Mouse (Mus musculus) heart, adult 9 months (tissue): Measurements from ENCODE around the gene Anpep.

ENCODE experiments used
- DNase-seq, 2 experiments: peaks; one replicate each; pipeline ENCODE4 v3.0.0; 2022; ENCODE audit warnings: low spot score in 2 of 2

Gene Anpep

DNA sequence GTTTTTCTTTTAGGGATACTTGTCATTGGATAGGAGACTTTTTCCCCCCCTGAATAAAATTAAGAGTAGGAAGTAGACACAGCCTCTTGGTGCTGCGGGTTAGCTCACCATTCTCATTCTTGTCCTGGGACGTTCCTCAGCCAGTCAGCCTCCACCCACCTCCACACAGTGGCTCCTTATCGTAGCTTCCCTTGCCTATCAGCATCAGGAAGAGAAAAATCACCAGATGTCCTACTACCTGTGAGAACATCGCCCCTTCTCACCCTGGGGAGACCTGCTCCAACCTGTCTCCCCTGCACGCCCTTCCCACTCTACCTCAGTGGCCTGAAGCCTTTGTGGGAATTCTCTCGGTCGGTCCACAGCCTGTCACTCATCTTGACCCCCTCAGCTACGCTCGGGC, at the start of gene Anpep:
Gene Anpep (minus strand): TSS at position 249 of the 400 bp plus-strand sequence.
- no peak for DNase-seq

DNA sequence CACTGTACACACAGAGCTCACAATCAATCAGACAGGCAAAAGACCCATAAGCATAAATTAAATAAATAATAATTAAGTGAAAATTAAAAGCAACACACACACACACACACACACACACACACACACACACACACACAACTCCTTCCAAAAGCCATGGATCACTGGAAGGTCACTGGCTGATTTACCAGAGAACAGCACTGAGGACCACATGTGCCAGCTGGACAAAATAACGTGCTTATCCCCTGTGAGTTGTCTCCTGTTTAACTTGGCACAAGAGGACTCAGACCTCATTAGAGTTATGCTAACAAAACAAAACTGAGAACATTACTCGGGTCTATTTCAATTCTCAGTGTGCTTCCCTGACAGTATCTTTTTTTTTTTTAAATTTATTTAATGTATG, 46.5 kb upstream of the Anpep start:
- DNase-seq, result peak; percentile 67 to 73

DNA sequence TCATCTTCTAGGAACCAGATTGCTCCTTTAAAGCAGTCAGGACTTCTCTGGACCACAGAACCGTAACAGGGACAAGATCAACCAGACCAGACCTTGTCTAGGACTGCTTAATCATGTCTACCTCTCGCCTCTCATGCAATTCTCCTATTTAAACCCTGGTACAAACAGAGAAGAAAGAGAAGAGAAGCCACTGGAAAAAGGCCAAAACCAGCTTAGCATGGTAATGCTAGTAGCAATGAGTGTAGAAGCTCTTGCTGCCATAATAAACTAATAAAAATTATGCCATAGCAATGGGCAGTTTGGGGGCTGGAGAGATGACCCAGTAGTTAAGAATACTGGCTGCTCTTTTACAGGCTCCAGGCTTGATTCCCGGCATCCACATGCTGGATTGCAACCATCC, 46.1 kb upstream of the Anpep start:
- DNase-seq, result no peak

DNA sequence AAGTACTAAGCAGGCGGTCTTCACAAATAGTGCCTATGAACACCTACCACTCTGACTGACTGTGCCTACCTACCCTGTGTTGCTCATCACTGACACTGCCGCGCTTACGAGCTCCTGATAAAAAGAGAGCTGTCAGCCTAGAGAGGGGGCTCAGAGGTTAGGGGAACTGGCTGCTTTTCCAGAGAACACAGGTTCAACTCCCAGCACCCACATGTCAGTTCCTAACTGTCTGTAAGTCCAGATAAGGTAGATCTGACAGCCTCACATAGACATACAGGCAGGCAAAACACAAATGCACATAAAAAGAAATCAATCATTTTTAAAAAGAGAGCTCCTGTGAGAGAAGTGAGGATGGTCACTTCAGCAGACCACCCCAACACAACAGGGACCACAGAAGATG, 44.3 kb upstream of the Anpep start:
- no peak for DNase-seq

DNA sequence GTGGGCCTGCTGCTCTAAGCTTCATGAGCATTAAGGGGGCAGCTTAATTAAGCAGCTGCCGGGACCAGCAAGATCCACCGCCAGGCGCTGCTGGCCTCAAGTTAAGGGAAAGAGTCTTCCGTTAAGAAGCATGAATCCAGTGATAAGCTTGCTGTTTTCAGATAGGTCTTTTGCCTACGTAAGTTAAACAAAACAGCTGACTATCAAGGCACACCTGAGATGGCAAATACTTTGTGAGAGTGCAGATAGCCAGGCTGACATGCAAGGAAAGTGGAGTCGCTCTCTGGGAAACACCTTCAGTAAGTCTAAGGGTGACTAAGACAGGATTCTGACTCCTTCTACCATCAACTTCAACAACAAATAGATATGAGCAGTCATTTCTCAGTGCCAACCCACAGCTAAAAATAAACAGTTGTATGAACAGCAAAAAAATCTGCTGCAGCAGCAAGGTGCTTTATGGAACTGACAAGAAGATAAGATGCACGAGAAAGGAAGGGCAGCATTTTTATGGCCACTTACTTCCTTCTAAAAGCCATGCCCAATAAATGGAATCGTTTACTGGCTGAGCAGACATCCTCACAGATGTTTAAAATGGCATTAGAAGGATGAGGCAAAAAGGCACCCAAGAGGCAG, 42.4 kb upstream of the Anpep start:
- no peak for DNase-seq

DNA sequence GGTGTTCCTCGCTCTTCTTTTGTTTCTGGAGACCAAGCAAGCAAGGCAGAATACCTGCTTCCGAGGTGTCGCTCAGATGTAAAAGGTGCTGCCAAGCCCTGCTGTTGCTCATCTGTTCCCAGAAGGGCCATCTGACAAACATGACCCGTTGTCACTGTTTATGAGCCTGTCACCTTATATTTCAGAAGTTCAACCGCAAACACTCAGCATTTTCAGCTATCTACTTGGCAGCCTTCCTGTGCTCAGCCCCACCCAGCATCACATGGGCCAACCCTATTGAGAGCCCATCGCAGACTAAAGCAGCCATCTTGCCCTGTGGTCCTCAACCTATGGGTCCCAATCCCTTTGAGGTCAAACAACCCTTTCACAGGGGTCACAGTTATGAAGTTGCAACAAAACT, 39.9 kb upstream of the Anpep start:
- no peak for DNase-seq

DNA sequence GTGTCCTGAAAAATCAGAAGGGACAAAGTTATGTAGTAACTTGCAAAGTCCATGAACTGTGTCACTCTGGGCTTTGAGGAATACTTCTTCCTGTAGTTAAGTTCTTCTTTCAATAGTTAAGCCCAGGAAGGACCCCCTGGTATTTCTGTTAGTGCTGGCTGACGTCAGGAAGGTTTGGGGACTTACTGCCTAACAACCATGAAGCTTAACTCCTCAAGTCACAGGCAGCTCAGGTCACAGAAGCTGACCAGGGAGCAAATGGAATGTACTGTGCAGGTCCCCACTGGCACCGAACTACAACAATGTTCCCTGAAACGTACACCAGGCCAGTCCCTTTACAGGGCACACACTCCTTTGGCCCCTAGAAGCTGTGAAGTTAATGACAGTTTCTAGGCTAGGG, 34.4 kb upstream of the Anpep start:
- no peak for DNase-seq

DNA sequence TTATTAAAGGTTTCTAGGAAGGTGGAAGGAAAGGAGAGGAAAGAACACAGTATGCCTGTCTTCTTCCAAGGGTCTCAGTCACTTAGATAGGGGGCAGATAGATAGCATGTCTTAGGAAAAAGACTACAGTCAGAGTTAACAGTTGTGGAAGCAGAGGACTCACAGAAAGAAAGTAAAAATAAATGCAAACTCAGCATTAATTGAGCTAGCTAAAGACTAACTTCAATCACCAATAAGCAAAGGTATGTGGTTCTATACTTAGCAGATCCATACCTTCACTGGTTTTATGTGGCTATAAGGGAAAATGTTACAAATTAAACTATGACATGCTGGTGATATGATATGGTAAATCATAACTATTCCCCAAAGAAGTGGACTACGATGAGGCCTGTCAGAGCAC, 33.9 kb upstream of the Anpep start:
- no peak for DNase-seq

DNA sequence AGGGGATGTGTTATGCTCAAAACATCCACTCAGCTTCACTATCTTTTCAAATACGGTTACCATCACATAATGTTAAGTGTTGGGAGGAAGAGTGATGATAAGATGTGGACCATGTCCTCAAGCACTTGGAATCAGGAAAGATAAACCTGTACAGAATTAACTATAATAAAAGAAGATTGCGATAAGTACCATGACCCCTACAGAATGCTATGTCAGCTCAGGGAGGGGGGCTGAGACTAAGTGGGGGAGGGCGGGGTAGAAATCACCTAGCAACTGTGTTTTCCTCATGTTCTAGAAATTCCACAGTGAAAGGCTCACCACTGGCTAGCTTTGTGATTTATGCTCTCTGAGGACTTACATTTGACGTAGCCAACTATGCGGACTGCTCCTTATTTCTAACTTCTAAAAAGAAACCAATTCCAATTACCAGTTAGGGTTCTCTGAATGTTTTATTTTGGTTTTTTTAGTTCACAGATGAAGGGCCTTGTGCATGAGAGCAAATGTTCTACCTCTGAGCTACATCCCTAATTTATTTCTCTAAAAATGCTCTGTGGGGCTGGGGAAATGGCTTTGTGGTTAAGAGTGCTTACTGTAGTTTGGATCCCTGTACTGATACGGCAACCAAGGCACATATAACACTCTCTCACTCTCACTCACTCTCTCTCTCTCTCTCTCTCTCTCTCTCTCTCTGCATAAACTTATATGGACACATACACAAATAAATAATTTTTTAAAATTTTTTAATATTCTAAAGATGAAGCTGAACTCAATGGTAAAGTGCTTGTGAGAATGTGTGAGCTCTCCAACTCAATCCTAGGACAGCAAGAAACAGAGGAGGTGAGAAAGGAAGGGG, 31.9 kb upstream of the Anpep start:
- DNase-seq, result peak in 1 of 2 experiments; percentile 36

DNA sequence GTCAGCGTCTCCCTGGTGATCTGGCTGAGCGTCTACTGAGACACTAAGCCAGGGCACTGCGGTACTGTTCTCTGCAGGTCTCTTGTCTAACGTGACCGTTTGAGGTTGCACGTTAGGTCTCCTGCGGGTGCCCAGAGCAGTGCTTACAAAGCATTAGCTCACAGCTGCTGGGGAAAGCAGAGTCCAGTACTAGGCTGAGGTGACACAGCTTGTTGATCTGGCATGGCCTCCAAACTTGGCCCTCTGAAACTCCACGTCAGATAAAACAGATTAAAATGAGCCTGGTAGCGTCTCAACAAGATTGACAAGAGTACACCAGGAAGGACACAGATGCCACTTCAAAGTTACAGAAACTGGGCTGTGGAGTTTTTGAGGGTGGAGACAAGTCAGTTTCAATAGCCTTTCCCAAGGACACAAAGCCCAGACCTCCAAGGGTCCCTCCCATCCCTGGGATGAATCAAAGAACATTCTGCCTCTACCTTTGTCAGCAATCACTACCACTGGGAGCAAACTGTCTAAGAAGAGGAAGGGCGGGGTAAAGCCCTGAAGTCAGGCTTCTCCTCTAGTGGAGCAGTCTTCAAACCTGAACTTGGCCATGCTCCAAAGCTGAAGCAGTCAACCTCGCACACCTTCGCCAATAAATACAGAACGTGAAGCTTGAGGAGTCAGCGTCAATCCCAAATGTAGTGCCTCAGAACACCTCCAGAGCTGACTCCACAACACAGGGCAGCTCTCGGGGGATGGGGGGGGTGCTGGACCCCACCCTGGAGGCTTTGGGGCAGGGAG, 29.8 kb upstream of the Anpep start:
- no peak for DNase-seq

DNA sequence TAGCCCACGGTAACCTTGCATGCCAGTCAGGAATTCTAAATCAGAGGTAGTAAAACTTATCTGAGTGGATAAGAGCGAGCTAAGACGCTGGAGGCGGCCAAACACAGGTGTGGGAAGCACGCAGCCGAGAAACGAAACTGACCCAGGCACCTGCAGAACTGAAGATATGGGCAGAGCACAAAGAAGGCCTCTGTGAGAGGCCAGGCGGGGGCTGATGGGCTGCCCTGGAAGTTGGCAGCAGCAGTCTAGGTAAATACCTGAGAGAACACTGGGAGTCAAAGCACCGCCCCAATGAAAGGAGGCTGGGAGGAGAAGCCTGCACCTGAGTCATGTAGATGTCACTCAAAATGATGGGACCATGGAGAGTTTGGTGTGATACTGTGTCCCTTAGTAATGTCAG, 27.7 kb upstream of the Anpep start:
- DNase-seq, result no peak

DNA sequence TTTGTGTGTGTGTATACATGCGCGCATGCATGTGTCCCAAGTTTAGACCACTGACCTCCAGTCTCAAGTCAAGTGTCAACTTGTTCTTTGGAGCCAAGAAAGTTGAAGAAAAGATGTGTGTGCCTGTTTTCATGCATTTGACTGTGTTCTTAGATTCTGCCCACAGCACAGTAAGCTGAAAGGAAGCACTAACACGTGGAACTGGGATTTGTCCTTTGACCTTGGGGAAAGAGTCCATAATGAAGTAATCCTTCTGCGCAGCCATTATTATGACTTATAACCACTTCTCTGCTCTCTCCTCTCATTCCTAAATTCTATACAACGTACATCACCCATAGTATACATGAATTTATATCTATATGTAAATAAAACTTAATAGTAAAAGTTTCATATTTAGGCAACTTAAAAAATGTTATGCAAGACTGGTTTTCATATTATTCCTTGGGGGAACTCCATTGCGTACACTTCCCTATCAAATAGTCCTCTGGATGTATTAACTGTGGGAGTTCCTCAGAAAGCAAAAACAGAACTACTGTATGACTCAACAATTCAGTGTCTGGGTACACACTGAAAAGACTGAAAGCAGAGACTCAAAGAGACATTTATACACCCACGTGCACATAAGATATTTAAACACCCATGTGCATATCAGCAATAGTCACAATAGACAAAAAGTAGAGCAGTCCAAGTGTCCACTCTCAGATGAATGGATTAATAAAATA, 22.9 kb upstream of the Anpep start:
- DNase-seq, result no peak

DNA sequence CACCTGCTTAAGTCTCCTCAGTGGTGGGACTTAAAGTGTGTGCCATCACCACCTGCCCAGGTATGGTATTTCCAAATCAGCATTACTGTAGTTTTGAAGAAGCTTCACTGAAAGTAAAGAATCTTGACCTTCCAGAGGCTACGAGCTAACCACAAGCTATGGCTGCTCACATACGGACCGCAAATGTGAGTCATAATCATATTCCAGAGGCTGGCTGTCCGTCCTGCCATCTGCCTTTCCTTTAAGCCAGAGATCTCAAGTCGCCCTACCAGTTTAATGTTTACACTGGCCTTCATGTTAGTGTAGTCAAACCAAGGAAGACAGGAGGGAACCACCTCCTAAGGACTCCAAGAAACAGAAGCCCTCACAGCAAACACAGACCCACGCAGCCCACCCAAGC, 21.0 kb upstream of the Anpep start:
- DNase-seq, result no peak

DNA sequence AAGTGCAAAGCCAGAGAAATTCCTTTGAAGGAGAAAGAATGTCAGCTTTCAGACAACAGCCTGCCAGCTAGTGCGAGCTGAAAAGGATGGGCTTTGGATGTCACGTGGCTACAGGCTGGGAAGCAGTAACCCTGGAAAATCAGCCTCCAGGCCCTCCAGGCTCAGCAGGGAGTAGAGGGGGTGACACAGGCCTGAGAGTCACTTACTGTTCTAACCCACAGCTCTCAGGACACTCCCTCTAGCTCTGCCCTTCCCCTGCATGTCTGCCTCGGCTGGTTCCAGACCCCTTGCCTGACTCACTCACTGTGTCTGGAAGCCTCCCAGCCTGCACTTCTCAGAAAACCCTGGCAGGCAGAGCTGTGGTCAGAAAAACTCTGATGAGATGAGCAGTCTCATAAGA, 20.1 kb upstream of the Anpep start:
- peak; percentile 49 to 61 for DNase-seq

DNA sequence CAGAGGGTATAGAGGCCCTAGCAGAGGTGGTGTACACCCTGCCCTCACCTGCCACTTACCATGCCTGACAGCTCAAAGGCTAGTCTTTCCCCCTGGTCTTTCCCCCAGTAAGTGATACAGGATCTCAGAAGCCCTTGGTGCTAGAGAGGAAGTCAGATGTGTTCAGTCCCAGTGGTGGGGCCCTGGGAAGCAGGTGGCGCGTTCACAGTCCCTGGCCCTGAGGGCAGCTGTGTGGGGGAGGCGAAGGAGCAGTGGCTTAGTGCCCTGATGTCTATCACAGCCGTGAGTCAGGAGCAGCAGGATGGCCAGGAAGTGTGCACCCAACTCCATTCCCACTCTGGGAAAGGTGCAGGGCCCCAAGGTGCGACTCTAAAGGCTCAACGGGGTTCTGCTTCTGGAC, 19.2 kb upstream of the Anpep start:
- DNase-seq, result no peak

DNA sequence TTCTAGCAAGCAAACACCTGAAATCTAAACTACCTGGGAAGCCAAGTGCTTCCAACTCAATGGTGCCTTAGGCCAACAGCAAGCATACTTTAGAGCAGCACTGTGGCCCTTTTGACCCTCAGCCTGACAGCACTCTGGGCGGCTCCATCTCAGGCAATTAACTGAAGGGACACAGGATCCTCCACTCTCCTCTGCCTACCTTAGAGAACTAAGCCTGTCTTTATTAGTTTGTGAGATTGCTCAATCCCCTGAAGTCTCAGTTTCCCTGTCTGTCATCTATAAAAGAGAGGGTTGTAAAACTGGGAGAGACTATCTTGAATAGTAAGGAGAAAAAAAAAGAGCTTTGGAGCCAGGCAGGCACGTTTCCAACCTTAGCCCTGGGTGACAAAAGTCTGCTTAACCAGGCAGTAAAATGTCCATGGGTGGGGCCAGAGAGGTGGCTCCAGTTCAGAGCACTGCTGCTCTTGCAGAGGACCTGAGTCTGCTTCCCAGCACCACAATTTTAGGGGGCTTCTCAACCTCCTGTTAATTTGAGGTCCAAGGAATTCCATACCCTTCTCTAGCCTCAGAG, 17.7 kb upstream of the Anpep start:
- DNase-seq, result no peak

DNA sequence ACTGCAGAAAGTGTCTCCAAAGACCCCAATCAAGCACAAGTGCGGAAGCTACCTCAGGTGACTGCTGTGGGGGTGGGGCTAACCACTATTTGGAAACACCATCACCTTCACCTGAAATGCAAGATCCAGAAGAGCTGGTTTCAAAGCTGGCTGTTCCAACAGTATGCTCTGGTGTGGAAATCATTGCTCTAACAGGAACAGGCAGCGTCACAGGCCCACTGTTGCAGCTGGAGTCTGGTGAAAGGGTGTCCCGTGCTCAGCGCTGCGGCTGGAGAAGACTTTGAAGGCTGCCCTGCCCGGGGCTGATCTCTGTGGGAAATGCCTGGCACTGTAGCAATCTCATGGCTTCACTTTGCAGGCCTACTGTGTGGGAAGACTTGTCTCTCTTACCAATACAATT, 12.5 kb upstream of the Anpep start:
- DNase-seq, result no peak

DNA sequence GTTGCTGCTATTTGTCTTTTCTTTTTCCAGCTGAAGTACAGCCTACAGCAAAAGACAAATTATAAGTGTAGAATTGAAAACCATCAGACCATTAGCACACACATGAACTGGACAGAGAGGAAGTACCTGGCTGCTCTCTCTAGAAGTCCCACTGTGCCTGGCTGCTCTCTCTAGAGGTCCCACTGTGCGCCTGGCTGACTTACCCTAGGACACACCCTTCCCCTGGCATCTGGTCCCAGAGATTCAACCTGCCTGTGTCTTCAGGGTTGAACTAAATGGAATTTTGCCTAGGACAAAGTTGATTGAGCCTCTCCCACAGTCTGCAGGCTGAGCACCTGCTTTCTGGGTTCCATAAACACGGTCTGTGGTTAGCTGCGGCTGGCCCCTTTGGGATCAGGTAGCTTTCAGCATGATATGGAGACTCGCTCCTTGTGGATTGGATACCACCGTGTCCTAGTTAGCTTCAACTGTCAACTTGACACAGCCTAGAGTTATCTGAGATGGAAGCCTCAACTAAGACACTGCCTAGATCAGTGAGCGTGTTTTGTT, 11.0 kb upstream of the Anpep start:
- no peak for DNase-seq

DNA sequence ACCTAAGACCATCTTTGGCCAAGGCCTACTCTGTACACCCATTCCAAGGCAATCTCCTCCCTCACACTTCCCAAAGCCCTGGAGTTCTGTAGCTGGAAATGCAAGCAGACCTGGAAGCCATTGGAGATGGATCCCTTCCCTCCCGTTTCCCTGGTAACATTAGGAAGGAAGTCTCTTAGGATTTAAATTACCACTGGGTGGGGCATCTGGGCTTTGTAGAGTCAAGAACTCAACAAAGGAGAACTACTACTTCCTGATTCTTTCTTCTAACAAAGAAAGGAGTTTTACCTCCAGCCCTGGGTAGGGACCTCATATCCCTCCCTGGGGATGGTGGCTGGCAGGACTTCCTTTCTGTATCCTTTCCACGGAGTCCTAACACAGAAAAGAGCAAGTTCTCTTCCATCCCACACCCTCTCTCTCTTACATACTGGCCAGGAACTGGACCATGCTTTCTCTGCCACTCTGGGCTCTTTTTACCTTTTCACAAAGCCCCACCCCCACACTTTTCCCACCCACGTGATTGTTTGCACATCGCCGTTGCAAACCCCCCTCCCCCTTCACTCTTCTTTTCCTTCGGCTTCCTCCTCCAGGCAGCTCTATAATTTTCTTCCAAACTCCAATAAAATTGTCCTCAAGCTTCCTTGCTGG, 8.3 kb upstream of the Anpep start:
- DNase-seq, result no peak

DNA sequence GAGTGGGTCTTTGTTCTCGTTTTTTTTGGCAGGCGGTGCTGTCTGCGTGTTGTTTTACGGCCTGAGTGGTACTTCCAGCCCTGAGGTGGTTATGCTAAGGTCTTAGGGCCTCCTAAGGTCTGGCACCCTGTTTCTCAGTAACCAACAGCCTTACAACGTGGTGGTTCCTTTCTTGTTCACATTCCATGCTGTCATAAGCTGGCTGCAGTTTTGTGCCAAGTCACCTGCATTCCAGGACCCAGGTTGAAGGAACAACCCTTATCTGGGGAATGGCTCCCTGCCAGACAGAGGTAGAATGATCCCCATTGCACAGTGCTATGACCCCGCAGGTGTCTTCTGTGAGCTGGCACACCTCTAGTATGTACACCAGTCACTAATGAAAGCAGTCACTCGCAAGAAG, 7.6 kb upstream of the Anpep start:
- DNase-seq, result no peak

DNA sequence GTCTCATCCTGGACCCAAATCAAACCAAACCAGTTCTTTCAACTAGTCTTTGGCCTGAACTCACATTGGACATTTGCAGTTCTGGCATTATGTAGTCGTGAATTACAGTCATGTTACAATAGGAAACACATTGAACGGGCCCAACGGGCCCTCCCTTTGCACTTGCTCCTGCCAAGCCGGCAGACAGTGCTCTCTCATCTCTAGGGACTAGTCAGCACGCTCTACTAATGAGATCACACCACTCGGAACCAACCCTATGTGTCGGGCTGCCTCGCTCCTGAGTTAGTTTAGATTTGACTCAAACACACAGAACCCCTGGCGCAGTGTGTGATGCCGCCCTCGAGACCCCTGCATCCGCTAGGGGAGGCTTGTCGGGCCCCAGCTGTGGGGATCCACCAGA, 7.0 kb upstream of the Anpep start:
- DNase-seq, result peak; percentile 71 to 76
